Mouse (Mus musculus) forebrain, postnatal 0 days (tissue): ENCODE data around the gene Klhl22. TPM values are rescaled to one million over a fixed set of nuclear protein-coding genes. Genes with fewer than 3 reads are reported as not detected.

Experiments used
- ATAC-seq: fragments of 200-750 bp; cut with Nextera tagmentation; 2 replicates; pipeline ENCODE4 v1.8.0; 2017; ENCODE audit warnings: mild to moderate bottlenecking, moderate library complexity
- DNase-seq: peaks from one replicate; pipeline ENCODE4 v3.0.0-alpha.2; 2015
- H3K27ac ChIP-seq: fragments of 300-500 bp; sonication (generic); 2 replicates; pipeline ENCODE4 v1.5.1; 2014; ENCODE audit warnings: low read depth, mild to moderate bottlenecking, antibody characterized with exemption, low read length, moderate library complexity, mixed read lengths
- H3K27me3 ChIP-seq: fragments of 300-500 bp; sonication (generic); 2 replicates; pipeline ENCODE4 v1.6.1; 2014; ENCODE audit warnings: mild to moderate bottlenecking, low read length, mixed read lengths; ENCODE audit not compliant: insufficient read depth
- H3K36me3 ChIP-seq: fragments of 300-500 bp; sonication (generic); 2 replicates; pipeline ENCODE4 v1.6.1; 2014; ENCODE audit warnings: mild to moderate bottlenecking, moderate library complexity; ENCODE audit not compliant: insufficient read depth
- H3K4me1 ChIP-seq: fragments of 300-500 bp; sonication (generic); 2 replicates; pipeline ENCODE4 v1.6.1; 2014; ENCODE audit warnings: antibody characterized with exemption; ENCODE audit not compliant: insufficient read depth
- H3K4me2 ChIP-seq: fragments of 300-500 bp; sonication (generic); 2 replicates; pipeline ENCODE4 v1.6.1; 2014; ENCODE audit warnings: low read depth, mild to moderate bottlenecking, moderate library complexity
- H3K4me3 ChIP-seq: fragments of 300-500 bp; sonication (generic); 2 replicates; pipeline ENCODE4 v1.5.1; 2014; ENCODE audit warnings: low read depth, low read length, mixed read lengths
- H3K9ac ChIP-seq: fragments of 300-500 bp; sonication (generic); 2 replicates; pipeline ENCODE4 v1.6.1; 2014; ENCODE audit warnings: mild to moderate bottlenecking
- H3K9me3 ChIP-seq: fragments of 300-500 bp; sonication (generic); 2 replicates; pipeline ENCODE4 v1.6.1; 2016; ENCODE audit warnings: low read length
- CTCF ChIP-seq: sonication (generic); IDR thresholded peaks from 2 replicates; pipeline ENCODE4 v1.5.1; 2016; ENCODE audit warnings: antibody characterized with exemption, control low read depth, low read depth
- WGBS: fragments of 180-500 bp; shearing (Covaris S2); extraction: QIAGEN DNeasy Blood & Tissue Kit; methylation state at CpG from one replicate; pipeline ENCODE4 v1.1.7; 2014; 5-methylcytosine and 5-hydroxymethylcytosine counted together
- polyA plus RNA-seq: library from polyadenylated mRNA; unstranded; fragments of >200 nt; fragmentation: Nextera tagmentation; extraction: Ambion mirVana; gene quantifications from 2 replicates; pipeline ENCODE4 v1.2.1, GENCODE M21; 2015
- total RNA-seq: library from RNA; depleted of rRNA; stranded (reverse); fragments of >200 nt; gene quantifications from 2 replicates; pipeline ENCODE4 v1.2.3, GENCODE M21; 2014

Klhl22 gene
- total and polyA plus RNA-seq, 2 experiments from 2014 or later, result 73.8 to 162 TPM

- H3K27ac ChIP-seq, result peak overlapping the region; percentile 74
- H3K9ac ChIP-seq, result peak overlapping the region; percentile 67
- no peaks in the 10 kb centered on the region for H3K36me3 ChIP-seq
- ATAC-seq (peak; percentile 89), DNase-seq (peak; percentile 89)
- H3K4me1 ChIP-seq, result peaks cover 11% of the 10 kb centered on the region
- 3% methylated on average over 63 of the region's 63 CpGs for WGBS
- TF ChIP-seq CTCF, result peak; percentile 94
- no peaks in the 10 kb centered on the region for H3K27me3 ChIP-seq
- no peaks in the 10 kb centered on the region for H3K9me3 ChIP-seq
- H3K4me3 ChIP-seq, result peak overlapping the region; percentile 44
- H3K4me2 ChIP-seq, result peak overlapping the region; percentile 74
Observed at GRCm38 (mm10) chr16:17815411-17816402, 56.3 kb downstream of the Klhl22 start.

DNA sequence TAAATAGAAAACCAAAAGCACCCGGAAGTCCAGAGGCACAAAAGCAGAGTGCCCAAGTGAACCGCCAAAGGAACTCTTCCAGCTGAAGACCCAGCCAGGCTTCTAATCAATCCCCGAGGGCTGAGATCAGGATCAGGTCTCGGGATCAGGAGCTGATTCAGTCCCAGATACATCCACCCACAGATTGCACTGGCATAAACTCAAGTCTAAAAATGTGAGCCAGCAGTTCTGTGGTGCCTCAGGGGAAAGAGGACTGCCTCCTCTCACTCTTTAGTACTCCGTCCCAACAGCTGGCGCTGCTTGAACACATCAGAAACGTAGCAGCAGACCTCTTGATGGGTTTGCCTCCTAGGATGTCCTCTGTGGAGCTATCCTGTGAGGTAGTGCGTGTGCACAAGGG is 57.1 kb downstream of the Klhl22 start:
- Histone ChIP-seq H3K4me3 (no peak overlapping the region), H3K27ac (no peak overlapping the region), H3K4me1 (peaks cover 11% of the 10 kb centered on the region), H3K27me3 (no peaks in the 10 kb centered on the region), H3K4me2 (peak overlapping the region; percentile 74; the same call in 1 of the 2 replicates), H3K36me3 (no peaks in the 10 kb centered on the region), H3K9ac (no peak overlapping the region), H3K9me3 (no peaks in the 10 kb centered on the region)
- no peak for DNase-seq
- ATAC-seq, result no peak
- WGBS, result 78% methylated on average over 8 of the region's 8 CpGs
- no peak for TF ChIP-seq CTCF

GRCm38 (mm10) chr16:17826500-17826899 is 67.1 kb downstream of the Klhl22 start:
- no peak for DNase-seq
- Histone ChIP-seq H3K36me3 (no peaks in the 10 kb centered on the region), H3K9ac (no peak overlapping the region), H3K27ac (no peak overlapping the region), H3K9me3 (no peaks in the 10 kb centered on the region), H3K4me2 (no peak overlapping the region), H3K4me1 (no peaks in the 10 kb centered on the region), H3K4me3 (no peak overlapping the region), H3K27me3 (peaks cover 10% of the 10 kb centered on the region)
- WGBS, result 72% methylated on average over 2 of the region's 2 CpGs
- TF ChIP-seq CTCF, result no peak
- no peak for ATAC-seq

DNA sequence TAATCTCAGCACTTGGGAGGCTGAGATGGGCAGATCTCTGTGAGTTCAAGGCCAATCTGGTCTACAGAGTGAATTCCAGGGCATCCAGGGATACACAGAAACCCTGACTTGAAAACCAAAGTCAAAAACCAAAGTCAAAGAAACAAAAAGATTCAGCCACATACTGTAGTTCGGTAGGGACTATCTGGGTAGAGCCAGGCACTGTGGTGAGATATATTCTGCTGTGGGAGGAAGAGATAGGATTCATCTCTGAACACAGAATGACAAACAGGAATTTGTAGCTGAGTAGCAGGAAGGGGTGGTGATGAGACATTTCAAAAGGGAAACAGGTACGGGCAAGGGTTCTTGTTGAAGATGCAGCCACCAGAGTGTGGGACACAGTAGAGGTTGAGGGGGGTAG is 68.8 kb downstream of the Klhl22 start:
- no peak overlapping the region for H3K27ac ChIP-seq
- DNase-seq (no peak), ATAC-seq (no peak)
- no peak overlapping the region for H3K4me2 ChIP-seq
- TF ChIP-seq CTCF, result no peak
- no peak overlapping the region for H3K4me3 ChIP-seq
- no peaks in the 10 kb centered on the region for H3K4me1 ChIP-seq
- H3K9ac ChIP-seq, result no peak overlapping the region
- H3K36me3 ChIP-seq, result no peaks in the 10 kb centered on the region
- 88% methylated on average over 2 of the region's 2 CpGs for WGBS
- peaks cover 20% of the 10 kb centered on the region for H3K27me3 ChIP-seq
- H3K9me3 ChIP-seq, result no peaks in the 10 kb centered on the region

DNA sequence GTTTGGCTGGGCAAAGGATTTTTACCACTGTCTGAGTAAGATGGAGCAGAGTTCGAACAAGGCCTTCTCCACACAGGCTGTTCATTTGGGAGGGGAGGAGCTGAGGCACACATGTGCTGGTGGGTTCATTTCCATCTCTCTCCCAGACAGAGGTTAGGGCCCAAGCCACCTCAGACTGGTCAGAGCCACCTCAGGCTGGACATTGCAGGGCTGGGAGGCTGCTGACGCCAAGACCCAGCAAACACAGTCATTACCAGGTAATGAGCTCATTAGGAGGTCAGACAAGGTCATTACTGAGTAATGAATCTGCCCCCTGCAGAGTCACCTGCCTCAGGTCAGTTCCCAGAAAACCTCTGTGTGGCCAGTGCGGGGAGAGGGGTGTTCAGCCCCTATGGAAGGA is 69.4 kb downstream of the Klhl22 start:
- H3K4me2 ChIP-seq, result no peak overlapping the region
- no peak for TF ChIP-seq CTCF
- no peak overlapping the region for H3K4me3 ChIP-seq
- DNase-seq (no peak), ATAC-seq (no peak)
- H3K9ac ChIP-seq, result no peak overlapping the region
- no peaks in the 10 kb centered on the region for H3K9me3 ChIP-seq
- H3K27me3 ChIP-seq, result peaks cover 20% of the 10 kb centered on the region
- no peaks in the 10 kb centered on the region for H3K36me3 ChIP-seq
- WGBS, result 66% methylated on average over 3 of the region's 3 CpGs
- H3K4me1 ChIP-seq, result no peaks in the 10 kb centered on the region
- H3K27ac ChIP-seq, result no peak overlapping the region

- no peak for ATAC-seq
- no peak for TF ChIP-seq CTCF
- H3K4me2 ChIP-seq, result no peak overlapping the region
- 46% methylated on average over 10 of the region's 10 CpGs for WGBS
- no peak overlapping the region for H3K9ac ChIP-seq
- H3K36me3 ChIP-seq, result no peaks in the 10 kb centered on the region
- no peaks in the 10 kb centered on the region for H3K9me3 ChIP-seq
- DNase-seq, result no peak
- no peak overlapping the region for H3K4me3 ChIP-seq
- H3K27ac ChIP-seq, result no peak overlapping the region
- H3K4me1 ChIP-seq, result no peaks in the 10 kb centered on the region
- peaks cover 32% of the 10 kb centered on the region for H3K27me3 ChIP-seq
Observed at GRCm38 (mm10) chr16:17830385-17831178, 71.2 kb downstream of the Klhl22 start.
